9 mouse cellular contexts compared by ENCODE assay signal in genomic region chr13:85207493-85207892, GRCm38 (mm10). TPM values are rescaled to one million over a fixed set of nuclear protein-coding genes. Genes with fewer than 3 reads are reported as not detected.
DNase-seq lines count a peak whose midpoint lies in the region; ATAC-seq and TF ChIP-seq lines count a peak whose summit lies in the region.
"Had no signal": no experiment of that assay in that cellular context is flagged by ENCODE, and none has a peak within 500 bp of the region (broad histone marks: within the 10 kb centered on the region; RNA-seq: fewer than 3 reads in every experiment).

No protein-coding gene starts in this region.

- TF ChIP-seq CTCF in G1E (IDR thresholded peaks at IDR 0.05; ENCODE audit: low read depth, low read length) = no peak

- no peak overlapping the region for H3K27ac ChIP-seq in hindbrain, embryonic 15.5 days (replicated peaks)
- no peak overlapping the region for H3K27ac ChIP-seq in hindbrain, embryonic 14.5 days
- H3K27ac ChIP-seq: liver, embryonic 12.5 days had no signal

- H3K9me3 ChIP-seq in hindbrain, embryonic 15.5 days = no peaks in the 10 kb centered on the region
- H3K9me3 ChIP-seq in hindbrain, embryonic 14.5 days (ENCODE audit: control insufficient read depth, low read length) = no peaks in the 10 kb centered on the region
- no peaks in the 10 kb centered on the region for H3K9me3 ChIP-seq in G1E (replicated peaks)
- H3K9me3 ChIP-seq: liver, embryonic 12.5 days had no signal

- H3K4me3 ChIP-seq in hindbrain, embryonic 15.5 days = no peak overlapping the region
- no peak overlapping the region for H3K4me3 ChIP-seq in hindbrain, embryonic 14.5 days (replicated peaks; ENCODE audit: low read length)
- H3K4me3 ChIP-seq in G1E (ENCODE audit: low read depth, low read length) = no peak overlapping the region
- H3K4me3 ChIP-seq: liver, embryonic 12.5 days had no signal

- 0 out of 2 replicates have a peak, but pooled peaks have one; percentile 3 for ATAC-seq in hindbrain, embryonic 15.5 days (ENCODE audit: low FRiP score, low read depth)
- ATAC-seq in hindbrain, embryonic 14.5 days (ENCODE audit: low FRiP score) = no peak
- peak; percentile 56; the same call in 1 of the 2 replicates for ATAC-seq in G1E (ENCODE audit: extremely low read depth, insufficient number of reproducible peaks, low FRiP score, poor library complexity, severe bottlenecking)
- ATAC-seq in inflammation-experienced regulatory T-cells, adult 6 months = peak; percentile 80
- ATAC-seq: liver, embryonic 12.5 days had no signal

- H3K9ac ChIP-seq in hindbrain, embryonic 15.5 days = no peak overlapping the region
- H3K9ac ChIP-seq in hindbrain, embryonic 14.5 days = no peak overlapping the region
- H3K9ac ChIP-seq: liver, embryonic 12.5 days had no signal

- H3K4me1 ChIP-seq in hindbrain, embryonic 15.5 days (replicated peaks) = no peaks in the 10 kb centered on the region
- no peaks in the 10 kb centered on the region for H3K4me1 ChIP-seq in hindbrain, embryonic 14.5 days (replicated peaks; ENCODE audit: control insufficient read depth, insufficient read depth, low read length)
- no peaks in the 10 kb centered on the region for H3K4me1 ChIP-seq in G1E (ENCODE audit: insufficient read depth, low read depth, low read length)
- H3K4me1 ChIP-seq: liver, embryonic 12.5 days had no signal

- no peak overlapping the region for H3K4me2 ChIP-seq in hindbrain, embryonic 15.5 days
- H3K4me2 ChIP-seq in hindbrain, embryonic 14.5 days (replicated peaks) = no peak overlapping the region
- H3K4me2 ChIP-seq: liver, embryonic 12.5 days had no signal

- 70% methylated on average over 2 of the region's 2 CpGs for WGBS in hindbrain, embryonic 15.5 days
- WGBS in hindbrain, embryonic 14.5 days = 77% methylated on average over 2 of the region's 2 CpGs

- no peak for DNase-seq in hindbrain, embryonic 14.5 days (ENCODE audit: low spot score)
- DNase-seq in 416B (ENCODE audit: low read depth) (peak; percentile 51), G1E (ENCODE audit: low spot score) (no peak)
- DNase-seq in right cerebral cortex, postnatal 4 days = no peak
- DNase-seq in thymus, postnatal 25 days = no peak
- DNase-seq in kidney, adult 9 months = no peak

- peaks cover 32% of the 10 kb centered on the region for H3K36me3 ChIP-seq in hindbrain, embryonic 15.5 days
- H3K36me3 ChIP-seq in hindbrain, embryonic 14.5 days (replicated peaks; ENCODE audit: control insufficient read depth, insufficient read depth) = peaks cover 45% of the 10 kb centered on the region
- peaks cover 60% of the 10 kb centered on the region for H3K36me3 ChIP-seq in G1E (replicated peaks)

- no peaks in the 10 kb centered on the region for H3K27me3 ChIP-seq in hindbrain, embryonic 15.5 days
- H3K27me3 ChIP-seq in hindbrain, embryonic 14.5 days (ENCODE audit: control insufficient read depth, insufficient read depth, low read length) = no peaks in the 10 kb centered on the region
- no peaks in the 10 kb centered on the region for H3K27me3 ChIP-seq in G1E (ENCODE audit: insufficient read depth, low read length)
- H3K27me3 ChIP-seq: liver, embryonic 12.5 days had no signal

RNA-seq across cellular contexts. Expression of gene Ccnh, which starts 18.3 kb away (rescaled TPM):
- polyA plus RNA-seq in hindbrain, embryonic 15.5 days (2015; fragmentation: Nextera tagmentation; extraction: Ambion mirVana) = 87.9 and 88.4 TPM in 2 replicates
- 97.6 and 100 TPM in 2 replicates for polyA plus RNA-seq in hindbrain, embryonic 14.5 days (2014; fragmentation: Nextera tagmentation; extraction: Ambion mirVana)
- 110 and 136 TPM in 2 replicates for total RNA-seq in G1E (2014; fragmentation: Nextera tagmentation)
- total RNA-seq in G1E (2017) = 74.5 and 103 TPM in 2 replicates
- 34.7 and 46.2 TPM in 2 replicates for polyA plus RNA-seq in G1E (2012)
- polyA plus RNA-seq in inflammation-experienced regulatory T-cells, adult 6 months (2017; shearing (Covaris generic)) = 100 to 1,000 TPM; 109 to 138 (median 137) TPM
